Mouse (Mus musculus) lung, postnatal 4 days (tissue): ENCODE results near the gene Zc3h12d.
"Not testable (repeated sequence)": the region's sequence is repeated elsewhere in the genome, so short reads cannot be mapped to it uniquely, and the experiment has no call there.

Source experiments
- DNase-seq, 2 experiments: peaks; one replicate each; pipeline ENCODE4 v3.0.0; 2021

The Zc3h12d gene

DNA sequence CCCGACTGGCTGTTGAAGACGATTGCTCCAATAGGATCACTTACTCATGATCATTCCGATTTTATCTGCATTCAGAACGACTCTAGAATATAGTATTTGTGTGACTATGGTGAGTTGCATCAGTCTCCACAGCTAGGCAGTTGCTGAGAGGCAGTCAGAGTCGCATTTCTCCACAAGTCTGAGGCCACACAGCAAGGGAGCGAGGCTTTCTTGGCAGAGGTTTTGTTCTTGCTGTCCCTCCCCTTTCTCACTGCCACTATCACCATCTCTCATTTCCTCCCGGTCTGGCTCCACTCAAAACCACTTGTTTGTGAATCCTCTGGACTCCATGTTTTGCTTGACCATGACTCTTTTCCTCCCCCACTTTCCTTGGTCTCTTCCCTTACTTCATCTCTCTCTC lies 41.9 kb downstream of the Zc3h12d start:
- no peak for DNase-seq

DNA sequence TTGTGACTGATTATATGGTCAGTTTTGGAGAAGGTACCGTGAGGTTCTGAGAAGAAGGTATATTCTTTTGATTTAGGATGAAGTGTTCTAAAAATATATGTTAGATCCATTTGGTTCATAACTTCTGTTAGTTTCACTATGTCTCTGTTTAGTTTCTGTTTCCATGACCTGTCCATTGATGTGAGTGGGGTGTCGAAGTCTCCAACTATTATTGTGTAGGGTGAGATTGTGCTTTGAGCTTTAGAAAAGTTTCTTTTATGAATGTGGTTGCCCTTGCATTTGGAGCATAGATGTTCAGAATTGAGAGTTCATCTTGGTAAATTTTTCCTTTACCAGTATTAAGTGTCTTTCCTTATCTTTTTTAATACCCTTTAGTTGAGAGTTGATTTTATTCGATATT lies 48.0 kb downstream of the Zc3h12d start:
- DNase-seq = not testable (repeated sequence)

DNA sequence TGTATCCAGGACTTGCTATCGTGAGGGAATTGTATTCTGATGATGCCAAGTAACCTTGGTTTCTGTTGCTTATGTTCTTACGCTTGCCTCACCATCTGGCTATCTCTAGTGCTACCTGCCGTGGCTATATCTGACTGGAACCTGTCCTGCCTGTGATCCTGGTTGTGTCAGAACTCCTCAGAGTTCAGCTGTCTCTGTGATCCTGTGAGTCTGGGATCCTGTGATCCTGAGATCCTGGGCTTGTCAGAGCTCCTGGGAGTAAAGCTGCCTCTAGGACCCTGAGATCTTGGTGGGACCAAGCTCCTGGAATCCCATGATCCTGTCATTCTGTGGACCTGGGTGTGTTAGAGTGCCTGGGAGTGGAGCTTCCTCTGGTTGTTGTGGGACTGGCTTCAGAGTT lies 49.7 kb downstream of the Zc3h12d start:
- DNase-seq = no peak

DNA sequence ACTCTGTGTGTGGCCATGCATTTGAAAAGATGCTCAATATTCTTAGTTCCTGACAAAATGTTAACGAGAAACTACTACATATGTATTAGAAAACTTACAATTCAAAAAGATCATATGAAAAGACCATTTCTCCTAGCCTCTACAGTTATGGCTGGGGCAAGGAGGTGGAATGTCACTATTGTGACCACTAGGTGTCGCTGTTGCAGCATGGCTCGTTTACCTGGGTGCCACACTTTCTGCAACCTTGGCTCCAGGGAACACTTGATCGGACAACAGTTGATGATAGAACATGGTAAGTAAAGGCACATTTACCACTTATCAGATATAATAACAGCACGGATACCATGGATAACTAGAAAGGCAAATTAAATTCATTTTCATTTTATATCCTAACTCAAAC lies 51.3 kb downstream of the Zc3h12d start:
- DNase-seq = peak; percentile 60 to 83

DNA sequence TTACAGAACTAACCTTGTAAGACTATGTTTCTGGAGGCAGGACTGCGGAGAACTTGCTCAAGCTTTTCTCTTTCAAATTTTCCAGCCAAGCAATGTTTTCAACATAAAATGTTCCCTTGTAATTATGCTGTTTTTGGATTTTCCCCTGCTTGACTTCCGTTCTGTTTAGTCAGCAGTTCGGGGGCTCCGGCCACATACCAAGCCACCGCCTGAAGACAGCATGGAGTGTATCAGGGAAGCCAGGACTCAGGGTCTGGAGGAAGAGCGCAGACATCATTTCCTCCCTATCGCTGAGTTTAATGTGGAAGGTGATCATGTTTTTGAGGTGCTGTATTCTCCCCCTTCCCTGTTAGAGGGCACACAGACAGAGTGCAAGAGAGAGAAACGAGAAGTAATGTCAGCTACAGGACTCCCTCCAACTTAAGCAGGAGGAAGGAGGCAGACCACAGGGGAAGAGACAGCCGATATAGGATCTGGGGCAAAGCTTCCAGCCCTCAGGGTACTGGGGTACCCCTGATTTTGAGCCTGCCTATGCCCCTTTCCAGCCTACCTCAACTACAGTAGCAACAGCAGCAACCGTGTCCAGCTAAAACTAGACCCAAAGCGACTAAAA lies 56.1 kb downstream of the Zc3h12d start:
- peak; percentile 3 to 35 for DNase-seq

DNA sequence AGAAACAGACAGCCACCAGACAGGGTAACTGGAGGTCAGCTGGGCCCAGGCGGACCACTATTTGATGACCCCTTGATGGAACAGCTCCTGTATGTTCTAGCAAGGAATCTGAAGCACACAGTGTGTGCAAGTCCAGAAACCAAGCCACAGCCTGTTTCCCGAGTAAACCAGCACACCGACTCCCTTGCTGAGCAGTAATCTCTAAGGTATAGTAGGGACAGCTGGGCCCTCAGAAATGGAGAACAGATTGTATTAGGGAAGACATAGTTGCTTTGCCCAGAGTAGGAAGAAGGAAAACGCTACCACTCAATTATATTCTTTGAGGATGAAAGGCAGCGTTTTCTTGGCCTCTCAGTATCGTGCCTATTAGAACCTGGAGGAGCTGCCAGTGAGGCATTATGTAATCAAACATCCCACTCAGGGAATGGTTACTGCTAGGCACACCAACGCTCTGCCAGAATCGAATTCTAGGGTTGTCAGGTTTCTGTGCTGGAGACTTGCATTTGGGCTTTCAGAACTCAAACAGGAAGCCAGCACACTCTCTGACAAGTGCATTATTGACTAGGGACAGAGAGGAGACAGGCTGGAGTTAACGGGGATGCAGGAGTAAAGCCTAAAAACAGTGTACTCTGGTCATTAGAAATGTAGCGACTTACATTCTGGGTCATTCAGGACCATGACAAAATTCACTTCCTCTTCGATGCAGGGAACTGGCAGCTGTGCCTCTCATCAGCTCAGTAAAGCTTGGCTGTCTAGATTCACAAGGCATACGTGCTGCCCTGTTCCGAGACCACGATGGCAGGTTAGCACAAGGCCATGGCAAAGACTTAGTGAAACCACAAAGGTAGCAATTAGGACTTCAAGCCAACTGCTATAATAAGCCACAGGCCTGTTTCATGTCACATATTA lies 68.7 kb downstream of the Zc3h12d start:
- no peak for DNase-seq

DNA sequence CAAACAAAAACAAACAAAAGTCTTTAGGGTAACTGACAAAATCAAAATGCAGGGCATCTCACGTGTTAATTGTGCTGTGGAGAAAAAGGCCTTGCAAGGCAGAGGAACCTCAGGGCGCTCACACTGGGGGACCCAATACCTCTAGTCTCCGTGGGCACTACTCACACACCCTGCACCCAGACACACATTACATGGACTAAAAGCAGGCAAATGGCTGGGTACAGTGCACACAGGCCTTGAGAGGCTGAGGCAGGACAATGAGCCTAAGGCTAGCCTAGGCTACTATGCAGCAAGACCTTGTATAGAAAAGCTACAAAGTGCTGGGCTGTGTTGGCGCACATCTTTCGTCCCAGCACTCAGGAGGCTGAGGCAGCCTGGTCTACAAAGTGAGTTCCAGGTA lies 71.9 kb downstream of the Zc3h12d start:
- no peak for DNase-seq

DNA sequence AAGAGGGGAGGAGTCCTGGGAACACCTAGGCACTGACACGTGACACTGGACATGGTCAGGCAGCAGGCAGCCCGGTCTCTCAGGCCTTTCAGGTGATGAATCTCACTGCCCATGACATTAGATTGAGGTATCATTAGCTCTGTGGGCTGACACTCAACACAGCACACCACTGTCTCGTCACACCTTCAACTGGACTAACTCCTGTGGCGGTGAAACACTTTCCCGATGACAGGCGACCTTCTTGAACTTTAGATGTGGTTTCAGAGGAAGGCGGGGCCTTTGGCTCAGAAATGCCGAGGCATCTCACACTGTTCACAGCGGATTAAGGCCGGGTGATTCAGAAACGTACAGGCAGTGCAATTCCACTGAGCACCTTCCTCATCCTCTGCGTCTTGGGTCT lies 74.9 kb downstream of the Zc3h12d start:
- DNase-seq = no peak

DNA sequence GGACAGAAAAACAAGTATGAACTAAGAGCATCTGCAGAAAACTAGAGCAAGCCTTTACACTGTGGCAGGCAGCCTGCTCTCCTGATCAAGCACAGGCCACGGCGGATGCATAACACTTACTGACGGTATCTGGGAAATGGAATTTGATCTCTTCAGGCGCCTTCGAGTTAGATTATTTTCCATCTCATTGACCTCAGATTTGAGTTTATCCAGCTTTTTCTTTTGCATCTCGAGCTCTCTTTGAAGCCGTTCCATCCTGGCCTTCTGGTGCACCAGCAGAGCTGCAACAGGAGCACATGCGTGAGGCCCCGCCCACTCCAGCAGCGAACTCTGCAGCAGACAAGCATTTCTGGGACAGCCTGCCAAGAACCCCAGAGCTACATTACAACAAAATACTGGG lies 79.0 kb downstream of the Zc3h12d start:
- DNase-seq = peak in 1 of 2 experiments; percentile 41
